21 mouse cellular contexts compared by ENCODE assay signal in the genomic region with DNA sequence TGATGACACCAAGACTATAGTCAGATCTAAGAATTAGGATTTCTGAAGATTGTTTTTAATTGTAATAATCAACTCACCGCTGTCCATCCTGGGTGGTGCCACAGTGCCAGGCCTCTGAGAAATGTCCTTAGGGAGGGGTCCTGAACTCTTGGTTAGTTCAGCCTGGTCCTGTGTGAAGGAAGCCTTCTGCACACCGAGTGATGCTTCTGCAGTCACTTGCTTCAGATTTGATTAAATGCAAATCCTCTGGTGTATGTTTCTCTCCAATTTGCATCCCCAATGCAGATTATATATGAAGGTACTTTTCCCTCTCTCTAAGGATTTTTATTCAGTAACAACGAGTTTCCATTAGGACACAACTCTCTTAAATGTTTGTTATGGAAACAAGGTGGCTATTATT. TPM values are rescaled to one million over a fixed set of nuclear protein-coding genes. Genes with fewer than 3 reads are reported as not detected.
"Had no signal": no experiment of that assay in that cellular context is flagged by ENCODE, and none has a peak within 500 bp of the region (broad histone marks: within the 10 kb centered on the region; RNA-seq: fewer than 3 reads in every experiment).

A gene (minus strand): TSS at position 187 of the 400 bp plus-strand sequence.

- H3K9ac ChIP-seq: neural tube, embryonic 12.5 days; neural tube, embryonic 13.5 days; neural tube, embryonic 15.5 days; stomach, embryonic 15.5 days had no signal

- H3K36me3 ChIP-seq: neural tube, embryonic 12.5 days; neural tube, embryonic 13.5 days; neural tube, embryonic 15.5 days; stomach, embryonic 15.5 days had no signal

- H3K27me3 ChIP-seq: neural tube, embryonic 12.5 days; neural tube, embryonic 13.5 days; neural tube, embryonic 15.5 days; stomach, embryonic 15.5 days had no signal

- H3K4me3 ChIP-seq: neural tube, embryonic 12.5 days; neural tube, embryonic 13.5 days; neural tube, embryonic 15.5 days; stomach, embryonic 15.5 days had no signal

- H3K4me2 ChIP-seq: neural tube, embryonic 12.5 days; neural tube, embryonic 13.5 days; neural tube, embryonic 15.5 days; stomach, embryonic 15.5 days had no signal

- H3K4me1 ChIP-seq: neural tube, embryonic 12.5 days; neural tube, embryonic 13.5 days; neural tube, embryonic 15.5 days; stomach, embryonic 15.5 days had no signal

- H3K9me3 ChIP-seq: neural tube, embryonic 12.5 days; neural tube, embryonic 13.5 days; neural tube, embryonic 15.5 days; stomach, embryonic 15.5 days had no signal

- H3K27ac ChIP-seq: neural tube, embryonic 12.5 days; neural tube, embryonic 13.5 days; neural tube, embryonic 15.5 days; stomach, embryonic 15.5 days; stomach, postnatal 0 days had no signal

- DNase-seq: retina, postnatal 1 day; right cerebral cortex, adult 18-20 months; right cerebral cortex, postnatal 14 days; right cerebral cortex, postnatal 25 days; right cerebral cortex, postnatal 4 days; spleen, adult 18-20 months; thymus, adult 18-20 months; thymus, adult 2 months; thymus, postnatal 14 days; thymus, postnatal 25 days; thymus, postnatal 36 days; thymus, postnatal 4 days had no signal

RNA-seq across cellular contexts. Expression of the gene that starts here (rescaled TPM):
- total RNA-seq: neutrophil, adult 5-6 weeks had no signal
- polyA plus RNA-seq: neural tube, embryonic 11.5 days; neural tube, embryonic 12.5 days; neural tube, embryonic 13.5 days; neural tube, embryonic 14.5 days; neural tube, embryonic 15.5 days; urinary bladder, adult 2 months had no signal
